Mouse (Mus musculus) liver, embryonic 14.5 days (tissue): ENCODE measurements around the gene Pp2d1.

Experiments used
- CTCF ChIP-seq: IDR thresholded peaks from 2 replicates; pipeline ENCODE4 v1.5.1; 2016; ENCODE audit warnings: antibody characterized with exemption, low read depth, control low read depth
- EP300 ChIP-seq: IDR thresholded peaks from 2 replicates; pipeline ENCODE4 v1.6.1; 2016; ENCODE audit warnings: antibody characterized with exemption, low read depth

DNA sequence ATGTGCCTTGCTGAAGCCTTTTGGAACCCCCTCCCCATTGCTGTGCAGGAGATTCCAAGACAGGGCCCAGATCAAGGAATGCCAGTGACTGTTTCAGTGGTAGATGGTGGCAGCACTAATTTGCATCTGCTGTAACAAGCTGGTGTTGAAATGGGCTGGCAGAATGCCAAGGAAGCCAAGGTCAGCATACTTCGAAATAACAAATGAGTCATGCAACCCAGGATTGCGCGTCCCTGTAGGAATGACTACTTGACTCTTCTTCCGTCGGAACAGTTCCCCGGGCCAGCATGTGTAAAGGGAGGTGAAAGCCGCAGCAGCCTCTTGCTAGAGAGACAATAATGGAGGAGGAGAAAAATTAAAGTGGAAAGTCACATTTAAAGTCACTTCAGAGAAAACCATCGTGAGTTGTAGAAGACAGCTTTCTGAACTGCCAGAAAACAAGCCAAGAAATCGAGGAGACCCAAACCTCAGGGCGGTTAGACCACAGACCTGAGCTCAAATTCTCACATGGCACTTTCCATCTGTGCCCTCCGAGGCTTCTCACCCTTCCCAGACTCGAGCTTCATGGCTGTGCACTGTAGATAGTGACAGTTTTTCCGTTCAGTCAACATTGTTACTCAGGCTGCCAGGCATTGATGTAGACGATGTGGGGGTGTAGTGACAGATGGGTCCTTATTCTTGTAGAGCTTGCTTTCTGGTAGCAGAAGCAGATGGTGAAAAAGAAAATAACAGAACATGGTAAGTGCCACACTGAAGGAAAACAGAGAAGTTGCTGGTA lies 48.0 kb upstream of the Pp2d1 start:
- TF ChIP-seq CTCF (no peak), EP300 (peak; percentile 72)
